Mouse (Mus musculus) neural tube, embryonic 13.5 days (tissue): ENCODE results near the gene Pde4d. TPM values are rescaled to one million over a fixed set of nuclear protein-coding genes. Genes with fewer than 3 reads are reported as not detected.
"Not testable (repeated sequence)": the region's sequence is repeated elsewhere in the genome, so short reads cannot be mapped to it uniquely, and the experiment has no call there.

ENCODE experiments used
- ATAC-seq: fragments of 200-750 bp; cut with Nextera tagmentation; 2 replicates; pipeline ENCODE4 v1.8.0; 2017; ENCODE audit warnings: low read depth, mild to moderate bottlenecking, moderate TSS enrichment, moderate library complexity
- H3K27ac ChIP-seq: fragments of 300-500 bp; sonication (generic); replicated peaks from 2 replicates; pipeline ENCODE4 v1.5.1; 2015; ENCODE audit warnings: moderate library complexity, mild to moderate bottlenecking, inconsistent platforms
- H3K27me3 ChIP-seq: fragments of 300-500 bp; sonication (generic); 2 replicates; pipeline ENCODE4 v1.6.1; 2015; ENCODE audit warnings: mild to moderate bottlenecking, inconsistent platforms
- H3K36me3 ChIP-seq: fragments of 300-500 bp; sonication (generic); 2 replicates; pipeline ENCODE4 v1.6.1; 2015; ENCODE audit warnings: mild to moderate bottlenecking, inconsistent platforms
- H3K4me1 ChIP-seq: fragments of 300-500 bp; sonication (generic); replicated peaks from 2 replicates; pipeline ENCODE4 v1.6.1; 2015; ENCODE audit warnings: inconsistent platforms
- H3K4me2 ChIP-seq: fragments of 300-500 bp; sonication (generic); 2 replicates; pipeline ENCODE4 v1.6.1; 2015; ENCODE audit warnings: inconsistent platforms, mild to moderate bottlenecking, moderate library complexity
- H3K4me3 ChIP-seq: fragments of 300-500 bp; sonication (generic); 2 replicates; pipeline ENCODE4 v1.5.1; 2015; ENCODE audit warnings: mild to moderate bottlenecking, inconsistent platforms
- H3K9ac ChIP-seq: fragments of 300-500 bp; sonication (generic); 2 replicates; pipeline ENCODE4 v1.6.1; 2015; ENCODE audit warnings: moderate library complexity, mild to moderate bottlenecking, inconsistent platforms
- H3K9me3 ChIP-seq: fragments of 300-500 bp; sonication (generic); 2 replicates; pipeline ENCODE4 v1.6.1; 2016; ENCODE audit warnings: inconsistent platforms
- WGBS: fragments of 180-500 bp; shearing (Covaris S2); methylation state at CpG from one replicate; pipeline ENCODE4 v1.1.7; 2015; 5-methylcytosine and 5-hydroxymethylcytosine counted together
- polyA plus RNA-seq: library from polyadenylated mRNA; unstranded; fragments of >200 nt; fragmentation: Nextera tagmentation; extraction: Ambion mirVana; gene quantifications from 2 replicates; pipeline ENCODE4 v1.2.1, GENCODE M21; 2015

Pde4d gene
- polyA plus RNA-seq, 1 experiment from 2014 or later = 15.5 TPM

- Histone ChIP-seq H3K4me2 (no peak overlapping the region), H3K9ac (no peak overlapping the region), H3K4me1 (no peaks in the 10 kb centered on the region), H3K4me3 (no peak overlapping the region), H3K27ac (no peak overlapping the region), H3K9me3 (no peaks in the 10 kb centered on the region), H3K27me3 (no peaks in the 10 kb centered on the region), H3K36me3 (no peaks in the 10 kb centered on the region)
- 89% methylated on average over 4 of the region's 4 CpGs for WGBS
- no peak for ATAC-seq
These were observed 308.6 kb downstream of the Pde4d start for GRCm38 (mm10) chr13:108758331-108758730.

GRCm38 (mm10) chr13:108759140-108759539 is 309.4 kb downstream of the Pde4d start:
- H3K36me3 ChIP-seq = no peaks in the 10 kb centered on the region
- no peak overlapping the region for H3K9ac ChIP-seq
- H3K4me1 ChIP-seq = no peaks in the 10 kb centered on the region
- no peak for ATAC-seq
- no peak overlapping the region for H3K27ac ChIP-seq
- no peak overlapping the region for H3K4me2 ChIP-seq
- no peak overlapping the region for H3K4me3 ChIP-seq
- H3K27me3 ChIP-seq = no peaks in the 10 kb centered on the region
- 69% methylated on average over 4 of the region's 4 CpGs for WGBS
- H3K9me3 ChIP-seq = no peaks in the 10 kb centered on the region

- no peak overlapping the region for H3K27ac ChIP-seq
- no peak overlapping the region for H3K9ac ChIP-seq
- H3K4me2 ChIP-seq = no peak overlapping the region
- H3K9me3 ChIP-seq = no peaks in the 10 kb centered on the region
- 85% methylated on average over 3 of the region's 3 CpGs for WGBS
- H3K4me1 ChIP-seq = no peaks in the 10 kb centered on the region
- H3K36me3 ChIP-seq = no peaks in the 10 kb centered on the region
- ATAC-seq = no peak
- H3K4me3 ChIP-seq = no peak overlapping the region
- H3K27me3 ChIP-seq = no peaks in the 10 kb centered on the region
These were observed 313.5 kb downstream of the Pde4d start for GRCm38 (mm10) chr13:108763295-108763694.

- WGBS = 78% methylated on average over 11 of the region's 11 CpGs
- Histone ChIP-seq H3K4me1 (0 out of 2 replicates have a peak, but pooled peaks cover 5% of the 10 kb centered on the region), H3K27ac (no peak overlapping the region), H3K36me3 (no peaks in the 10 kb centered on the region), H3K9me3 (no peaks in the 10 kb centered on the region), H3K4me3 (no peak overlapping the region), H3K27me3 (no peaks in the 10 kb centered on the region), H3K9ac (no peak overlapping the region), H3K4me2 (no peak overlapping the region)
- no peak for ATAC-seq
These were observed 316.4 kb downstream of the Pde4d start for GRCm38 (mm10) chr13:108766020-108766727.

GRCm38 (mm10) chr13:108769465-108770056 is 319.8 kb downstream of the Pde4d start:
- ATAC-seq = no peak
- 38% methylated on average over 3 of the region's 3 CpGs for WGBS

GRCm38 (mm10) chr13:108772386-108772785 is 322.6 kb downstream of the Pde4d start:
- peaks cover 13% of the 10 kb centered on the region for H3K4me1 ChIP-seq
- no peak overlapping the region for H3K4me3 ChIP-seq
- no peak overlapping the region for H3K9ac ChIP-seq
- 0 out of 2 replicates have a peak overlapping the region, but pooled peaks have one; percentile 15 for H3K27ac ChIP-seq
- no peak for ATAC-seq
- no peaks in the 10 kb centered on the region for H3K36me3 ChIP-seq
- no peaks in the 10 kb centered on the region for H3K27me3 ChIP-seq
- no peak overlapping the region for H3K4me2 ChIP-seq
- no peaks in the 10 kb centered on the region for H3K9me3 ChIP-seq
- WGBS = 38% methylated on average over 3 of the region's 3 CpGs

More at GRCm38 (mm10) chr13:108769465-108770056, 319.8 kb downstream of the Pde4d start:
- Histone ChIP-seq H3K4me1 (peaks cover 13% of the 10 kb centered on the region), H3K27ac (no peak overlapping the region), H3K9me3 (no peaks in the 10 kb centered on the region), H3K36me3 (no peaks in the 10 kb centered on the region), H3K4me3 (no peak overlapping the region), H3K4me2 (no peak overlapping the region), H3K27me3 (no peaks in the 10 kb centered on the region), H3K9ac (no peak overlapping the region)

GRCm38 (mm10) chr13:108774981-108775380 is 325.2 kb downstream of the Pde4d start:
- no peak overlapping the region for H3K4me3 ChIP-seq
- no peaks in the 10 kb centered on the region for H3K36me3 ChIP-seq
- no peak overlapping the region for H3K27ac ChIP-seq
- ATAC-seq = no peak
- no peaks in the 10 kb centered on the region for H3K27me3 ChIP-seq
- peaks cover 8% of the 10 kb centered on the region for H3K4me1 ChIP-seq
- no peaks in the 10 kb centered on the region for H3K9me3 ChIP-seq
- 80% methylated on average over 1 of the region's 1 CpGs for WGBS
- H3K4me2 ChIP-seq = no peak overlapping the region
- H3K9ac ChIP-seq = no peak overlapping the region

GRCm38 (mm10) chr13:108775882-108776281 is 326.1 kb downstream of the Pde4d start:
- no peak overlapping the region for H3K9ac ChIP-seq
- H3K9me3 ChIP-seq = no peaks in the 10 kb centered on the region
- no peak overlapping the region for H3K4me3 ChIP-seq
- H3K27me3 ChIP-seq = no peaks in the 10 kb centered on the region
- peaks cover 8% of the 10 kb centered on the region for H3K4me1 ChIP-seq
- H3K36me3 ChIP-seq = no peaks in the 10 kb centered on the region
- no peak overlapping the region for H3K4me2 ChIP-seq
- H3K27ac ChIP-seq = no peak overlapping the region
- no peak for ATAC-seq
- WGBS = 82% methylated on average over 7 of the region's 7 CpGs

- not testable (repeated sequence) for H3K27me3 ChIP-seq, H3K9ac ChIP-seq, H3K4me2 ChIP-seq, H3K36me3 ChIP-seq, H3K9me3 ChIP-seq, ATAC-seq, H3K4me1 ChIP-seq, H3K4me3 ChIP-seq, H3K27ac ChIP-seq
- 73% methylated on average over 3 of the region's 3 CpGs for WGBS
These were observed 347.9 kb downstream of the Pde4d start for GRCm38 (mm10) chr13:108797620-108798019.

- 87% methylated on average over 7 of the region's 7 CpGs for WGBS
- Histone ChIP-seq H3K4me1 (no peaks in the 10 kb centered on the region), H3K27me3 (no peaks in the 10 kb centered on the region), H3K4me3 (no peak overlapping the region), H3K9ac (no peak overlapping the region), H3K36me3 (no peaks in the 10 kb centered on the region), H3K27ac (no peak overlapping the region), H3K4me2 (no peak overlapping the region), H3K9me3 (no peaks in the 10 kb centered on the region)
- no peak for ATAC-seq
These were observed 359.4 kb downstream of the Pde4d start for GRCm38 (mm10) chr13:108809191-108809590.

GRCm38 (mm10) chr13:108812956-108813355 is 363.2 kb downstream of the Pde4d start:
- 44% methylated on average over 3 of the region's 3 CpGs for WGBS
- H3K4me2 ChIP-seq = no peak overlapping the region
- ATAC-seq = no peak

GRCm38 (mm10) chr13:108819846-108820408 is 370.2 kb downstream of the Pde4d start:
- H3K4me2 ChIP-seq = no peak overlapping the region
- no peak overlapping the region for H3K4me3 ChIP-seq
- no peaks in the 10 kb centered on the region for H3K9me3 ChIP-seq
- H3K36me3 ChIP-seq = no peaks in the 10 kb centered on the region
- no peaks in the 10 kb centered on the region for H3K27me3 ChIP-seq
- WGBS = 79% methylated on average over 6 of the region's 6 CpGs
- H3K4me1 ChIP-seq = no peaks in the 10 kb centered on the region
- H3K9ac ChIP-seq = no peak overlapping the region
- ATAC-seq = no peak
- H3K27ac ChIP-seq = no peak overlapping the region

More at GRCm38 (mm10) chr13:108812956-108813355, 363.2 kb downstream of the Pde4d start:
- no peaks in the 10 kb centered on the region for H3K36me3 ChIP-seq
- H3K4me3 ChIP-seq = no peak overlapping the region
- no peaks in the 10 kb centered on the region for H3K27me3 ChIP-seq
- H3K9ac ChIP-seq = no peak overlapping the region
- H3K9me3 ChIP-seq = no peaks in the 10 kb centered on the region
- H3K4me1 ChIP-seq = no peaks in the 10 kb centered on the region
- no peak overlapping the region for H3K27ac ChIP-seq
